In the genomic region with DNA sequence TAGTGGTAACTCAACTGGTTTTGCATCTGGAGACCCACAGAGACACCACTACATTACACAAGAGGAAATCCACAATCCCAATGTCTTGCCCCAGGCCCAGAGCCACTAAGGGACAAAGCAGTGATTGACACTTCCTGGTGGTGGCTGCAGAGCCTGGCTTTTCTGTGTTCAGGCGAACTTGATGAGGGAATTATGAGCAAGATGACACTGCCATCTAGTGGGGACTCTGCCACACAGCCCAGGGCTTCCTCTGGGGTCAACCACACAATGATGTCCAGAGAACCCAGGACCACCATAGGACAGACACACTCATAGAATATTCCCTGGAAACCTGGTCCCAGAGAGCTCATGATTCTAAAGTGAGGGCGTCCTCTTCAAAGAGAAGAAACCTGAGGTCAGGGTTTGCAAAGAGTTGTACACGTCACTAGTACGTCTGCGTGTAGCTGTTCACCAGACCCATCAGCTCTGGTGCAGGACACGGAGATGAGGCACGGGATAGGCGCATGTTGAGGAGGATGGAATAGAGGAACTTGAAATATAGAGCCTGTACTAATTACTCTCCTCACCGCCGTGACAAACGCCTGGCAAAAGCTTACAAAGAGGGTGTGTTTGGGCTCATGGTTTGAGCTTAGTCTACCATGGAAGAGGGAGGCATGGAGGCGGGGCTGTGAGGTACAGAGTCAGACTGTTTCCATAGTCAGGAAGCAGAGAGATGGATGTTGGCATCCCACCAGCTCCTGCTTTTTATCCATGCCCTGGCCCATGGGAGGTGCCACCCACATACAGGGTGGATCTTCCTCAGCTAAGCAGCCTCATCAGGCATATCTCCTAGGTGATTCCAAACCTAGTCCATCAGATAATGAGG, we compare ENCODE assay signal across 8 mouse cellular contexts. TPM values are rescaled to one million over a fixed set of nuclear protein-coding genes. Genes with fewer than 3 reads are reported as not detected.
DNase-seq lines count a peak whose midpoint lies in the region; ATAC-seq lines count a peak whose summit lies in the region.

No protein-coding gene starts in this region.

- no peak overlapping the region for H3K4me3 ChIP-seq in intestine, embryonic 14.5 days (ENCODE audit: low read depth, low read length)
- no peak overlapping the region for H3K4me3 ChIP-seq in midbrain, embryonic 13.5 days (replicated peaks)

- no peaks in the 10 kb centered on the region for H3K36me3 ChIP-seq in intestine, embryonic 14.5 days (ENCODE audit: control insufficient read depth, insufficient read depth, low read length)
- no peaks in the 10 kb centered on the region for H3K36me3 ChIP-seq in midbrain, embryonic 13.5 days

- no peak overlapping the region for H3K9ac ChIP-seq in intestine, embryonic 14.5 days (ENCODE audit: low read length)
- no peak overlapping the region for H3K9ac ChIP-seq in midbrain, embryonic 13.5 days (replicated peaks)

- no peak overlapping the region for H3K4me2 ChIP-seq in intestine, embryonic 14.5 days (ENCODE audit: low read length)
- H3K4me2 ChIP-seq in midbrain, embryonic 13.5 days (replicated peaks), result no peak overlapping the region

- 65% methylated on average over 12 of the region's 12 CpGs for WGBS in intestine, embryonic 14.5 days
- WGBS in midbrain, embryonic 13.5 days, result 54% methylated on average over 12 of the region's 12 CpGs

- H3K4me1 ChIP-seq in intestine, embryonic 14.5 days (replicated peaks; ENCODE audit: control insufficient read depth, insufficient read depth, low read length), result no peaks in the 10 kb centered on the region; the same call in 1 of the 2 replicates
- no peaks in the 10 kb centered on the region for H3K4me1 ChIP-seq in midbrain, embryonic 13.5 days (replicated peaks)

- no peak overlapping the region for H3K27ac ChIP-seq in intestine, embryonic 14.5 days (ENCODE audit: low read depth)
- H3K27ac ChIP-seq in midbrain, embryonic 13.5 days, result no peak overlapping the region

- DNase-seq in adrenal gland, adult 18-20 months (ENCODE audit: low spot score in 2 of 2), result peak; percentile 63 to 66
- peak; percentile 73 for DNase-seq in gastrocnemius, postnatal 14 days
- peak; percentile 91 for DNase-seq in intestine, embryonic 14.5 days (ENCODE audit: low spot score)
- peak; percentile 52 to 67 for DNase-seq in left cerebral cortex, adult 8-10 months (ENCODE audit: low spot score in 2 of 2)
- DNase-seq in spleen, postnatal 10 days (ENCODE audit: low spot score in 2 of 2), result peak; percentile 22 to 57

- no peaks in the 10 kb centered on the region for H3K27me3 ChIP-seq in intestine, embryonic 14.5 days (replicated peaks; ENCODE audit: control insufficient read depth, insufficient read depth, low read length)
- H3K27me3 ChIP-seq in midbrain, embryonic 13.5 days, result no peaks in the 10 kb centered on the region

- H3K9me3 ChIP-seq in intestine, embryonic 14.5 days (ENCODE audit: control insufficient read depth, low read length), result no peaks in the 10 kb centered on the region
- no peaks in the 10 kb centered on the region for H3K9me3 ChIP-seq in midbrain, embryonic 13.5 days

- peak; percentile 95 for ATAC-seq in common myeloid progenitor, adult 5-6 weeks (replicated peaks; ENCODE audit: low read depth, poor library complexity, severe bottlenecking)
- peak; percentile 51 for ATAC-seq in intestine, embryonic 14.5 days (replicated peaks; ENCODE audit: low FRiP score, low TSS enrichment, low read depth)
- peak; percentile 81 for ATAC-seq in midbrain, embryonic 13.5 days
- no peak for ATAC-seq in erythroid progenitor cell, adult 5-6 weeks (replicated peaks; ENCODE audit: low FRiP score, poor library complexity, severe bottlenecking)

- intact Hi-C loops in gastrocnemius, postnatal 14 days (cut with DNase I; ENCODE audit: low total_unique reads), result loop anchor here (2.0 to 10.0 kb wide), 3 partner anchors 125 to 361 kb away; no protein-coding TSS in a partner anchor

RNA-seq across cellular contexts. Expression of a gene that starts 36.2 kb away (rescaled TPM):
- not detected for total RNA-seq in adrenal gland, adult 18-20 months (2021)
- total RNA-seq in common myeloid progenitor, adult 5-6 weeks (2017), result not detected in 2 replicates
- total RNA-seq in gastrocnemius, postnatal 14 days (2021), result under 1 TPM in 1 of 2 experiments, not detected in 1; 0.45 TPM
- not detected in 2 replicates for polyA plus RNA-seq in intestine, embryonic 14.5 days (2014; fragmentation: Nextera tagmentation; extraction: Ambion mirVana)
- total RNA-seq in left cerebral cortex, adult 8-10 months (2022), result 1 to 10 TPM; 1.2 to 4.4 (median 2.4) TPM
- polyA plus RNA-seq in midbrain, embryonic 13.5 days (2015; fragmentation: Nextera tagmentation; extraction: Ambion mirVana), result 0.24 TPM in 1 of 2 replicates, not detected in the other
- total RNA-seq in erythroid progenitor cell, adult 5-6 weeks (2015; ENCODE audit: low replicate concordance), result not detected in 2 replicates
- total RNA-seq in erythroid progenitor cell, adult 5-6 weeks (2017; ENCODE audit: low replicate concordance), result not detected in 2 replicates

RNA-seq across cellular contexts. Expression of a gene that starts 36.9 kb away (rescaled TPM):
- total RNA-seq in adrenal gland, adult 18-20 months (2021), result under 1 TPM; 0.30 to 0.67 TPM
- 0.14 TPM in 1 of 2 replicates, not detected in the other for total RNA-seq in common myeloid progenitor, adult 5-6 weeks (2017)
- 1 to 10 TPM; 1.1 to 1.2 TPM for total RNA-seq in gastrocnemius, postnatal 14 days (2021)
- 3.9 and 5.9 TPM in 2 replicates for polyA plus RNA-seq in intestine, embryonic 14.5 days (2014; fragmentation: Nextera tagmentation; extraction: Ambion mirVana)
- total RNA-seq in left cerebral cortex, adult 8-10 months (2022), result 10 to 100 TPM; 20.8 to 23.8 (median 21.7) TPM
- polyA plus RNA-seq in midbrain, embryonic 13.5 days (2015; fragmentation: Nextera tagmentation; extraction: Ambion mirVana), result 0.43 and 0.48 TPM in 2 replicates
- total RNA-seq in erythroid progenitor cell, adult 5-6 weeks (2015; ENCODE audit: low replicate concordance), result 0.36 TPM in 1 of 2 replicates, not detected in the other
- 0.64 TPM in 1 of 2 replicates, not detected in the other for total RNA-seq in erythroid progenitor cell, adult 5-6 weeks (2017; ENCODE audit: low replicate concordance)

Comparison
In these comparisons a context has a peak if more than half of its experiments do, and no peak if none do; other contexts are left out.
1. DNase-seq: peak in every context shown above with its lines; median percentile 91 in intestine, embryonic 14.5 days; 73 in gastrocnemius, postnatal 14 days; 64 in adrenal gland, adult 18-20 months; 60 in left cerebral cortex, adult 8-10 months; 40 in spleen, postnatal 10 days.
2. RNA of a gene that starts 36.9 kb away (total RNA-seq): 20.8 to 23.8 TPM in left cerebral cortex, adult 8-10 months; 1.1 to 1.2 TPM in gastrocnemius, postnatal 14 days, 0.30 to 0.67 TPM in adrenal gland, adult 18-20 months, 0.14 TPM in common myeloid progenitor, adult 5-6 weeks and 0.36 to 0.64 TPM in erythroid progenitor cell, adult 5-6 weeks; every median in the first group is over 10 times any median in the second.